Mouse (Mus musculus) intestine, embryonic 14.5 days (tissue): ENCODE measurements around the gene Tmem136. TPM values are rescaled to one million over a fixed set of nuclear protein-coding genes. Genes with fewer than 3 reads are reported as not detected.

Experiments used
- ATAC-seq: fragments of 200-750 bp; cut with Nextera tagmentation; replicated peaks from 2 replicates; pipeline ENCODE4 v1.8.0; 2017; ENCODE audit warnings: low read depth, moderate number of reproducible peaks, moderate TSS enrichment, moderate library complexity; ENCODE audit not compliant: low FRiP score, low TSS enrichment
- DNase-seq: peaks from one replicate; pipeline ENCODE4 v3.0.0-alpha.2; 2018; ENCODE audit warnings: low spot score
- H3K27ac ChIP-seq: fragments of 300-500 bp; sonication (generic); 2 replicates; pipeline ENCODE4 v1.5.1; 2014; ENCODE audit warnings: low read depth, mild to moderate bottlenecking, control low read depth
- H3K27me3 ChIP-seq: fragments of 300-500 bp; sonication (generic); replicated peaks from 2 replicates; pipeline ENCODE4 v1.6.1; 2014; ENCODE audit warnings: low read length, control low read depth; ENCODE audit not compliant: control insufficient read depth, insufficient read depth
- H3K36me3 ChIP-seq: fragments of 300-500 bp; sonication (generic); 2 replicates; pipeline ENCODE4 v1.6.1; 2014; ENCODE audit warnings: low read length, control low read depth; ENCODE audit not compliant: control insufficient read depth, insufficient read depth
- H3K4me1 ChIP-seq: fragments of 300-500 bp; sonication (generic); replicated peaks from 2 replicates; pipeline ENCODE4 v1.6.1; 2014; ENCODE audit warnings: low read length, control low read depth, mixed read lengths; ENCODE audit not compliant: control insufficient read depth, insufficient read depth
- H3K4me2 ChIP-seq: fragments of 300-500 bp; sonication (generic); 2 replicates; pipeline ENCODE4 v1.6.1; 2014; ENCODE audit warnings: low read length
- H3K4me3 ChIP-seq: fragments of 300-500 bp; sonication (generic); 2 replicates; pipeline ENCODE4 v1.5.1; 2014; ENCODE audit warnings: low read depth, low read length, control low read depth, mixed read lengths
- H3K9ac ChIP-seq: fragments of 300-500 bp; sonication (generic); 2 replicates; pipeline ENCODE4 v1.6.1; 2014; ENCODE audit warnings: mild to moderate bottlenecking, low read length
- H3K9me3 ChIP-seq: fragments of 300-500 bp; sonication (generic); 2 replicates; pipeline ENCODE4 v1.6.1; 2016; ENCODE audit warnings: low read length, control low read depth; ENCODE audit not compliant: control insufficient read depth
- WGBS: fragments of 180-500 bp; shearing (Covaris S2); extraction: QIAGEN DNeasy Blood & Tissue Kit; methylation state at CpG from one replicate; pipeline ENCODE4 v1.1.7; 2014; 5-methylcytosine and 5-hydroxymethylcytosine counted together
- polyA plus RNA-seq: library from polyadenylated mRNA; unstranded; fragments of >200 nt; fragmentation: Nextera tagmentation; extraction: Ambion mirVana; gene quantifications from 2 replicates; pipeline ENCODE4 v1.2.1, GENCODE M21; 2014

The Tmem136 gene
- polyA plus RNA-seq, 1 experiment from 2014 or later = 5.8 TPM

- H3K4me2 ChIP-seq = no peak overlapping the region
- no peaks in the 10 kb centered on the region for H3K36me3 ChIP-seq
- H3K9me3 ChIP-seq = no peaks in the 10 kb centered on the region
- ATAC-seq (no peak), DNase-seq (no peak)
- H3K4me1 ChIP-seq = peaks cover 3% of the 10 kb centered on the region; the same call in 1 of the 2 replicates
- H3K9ac ChIP-seq = no peak overlapping the region
- no peaks in the 10 kb centered on the region for H3K27me3 ChIP-seq
- H3K4me3 ChIP-seq = no peak overlapping the region
- no peak overlapping the region for H3K27ac ChIP-seq
- 84% methylated on average over 3 of the region's 3 CpGs for WGBS
Observed at GRCm38 (mm10) chr9:43078711-43079110, 37.7 kb downstream of the Tmem136 start.

DNA sequence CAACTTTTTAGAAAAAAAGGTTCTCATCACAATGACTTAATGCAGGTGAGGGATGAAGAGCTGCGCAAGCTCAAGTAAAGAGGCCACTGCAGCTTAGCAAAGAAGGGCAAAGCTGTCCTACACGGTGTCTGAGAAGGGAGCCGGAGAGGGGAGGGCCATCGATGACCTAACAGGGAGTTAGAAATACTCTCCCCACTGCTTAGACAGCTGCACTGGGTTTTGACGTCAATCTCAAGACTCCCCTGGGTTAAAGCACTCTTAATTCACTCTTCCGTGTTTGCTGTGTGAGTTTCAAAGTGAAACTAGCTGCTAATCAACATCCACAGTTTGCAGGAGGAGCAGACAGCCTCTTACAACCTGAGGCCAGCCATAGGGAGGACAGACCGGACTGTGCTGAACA is 40.2 kb downstream of the Tmem136 start:
- 82% methylated on average over 7 of the region's 7 CpGs for WGBS
- no peak for ATAC-seq

DNA sequence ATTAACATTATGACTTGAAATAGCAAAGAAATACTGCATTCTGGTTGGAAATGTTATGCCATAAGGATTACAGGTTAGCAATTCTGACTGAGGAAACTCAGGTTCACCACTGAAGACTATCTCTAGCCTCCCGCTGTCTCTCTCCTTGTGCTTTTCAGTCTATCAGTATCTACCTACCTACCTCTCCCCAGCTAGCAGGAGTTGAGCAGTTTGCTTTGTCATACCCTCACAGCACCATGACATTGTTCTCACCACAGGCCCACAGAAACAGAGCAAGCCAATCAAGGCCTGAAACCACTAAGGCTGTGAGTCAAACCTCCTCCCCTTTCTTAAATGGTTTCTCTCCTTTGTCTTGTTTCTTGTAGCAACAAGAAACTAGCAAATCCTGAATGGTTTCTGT is 41.8 kb downstream of the Tmem136 start:
- H3K9ac ChIP-seq = no peak overlapping the region
- 94% methylated on average over 1 of the region's 1 CpGs for WGBS
- no peak overlapping the region for H3K4me3 ChIP-seq
- H3K4me1 ChIP-seq = peaks cover 14% of the 10 kb centered on the region
- H3K27ac ChIP-seq = no peak overlapping the region
- no peak overlapping the region for H3K4me2 ChIP-seq
- no peaks in the 10 kb centered on the region for H3K9me3 ChIP-seq
- ATAC-seq (no peak), DNase-seq (no peak)
- H3K36me3 ChIP-seq = no peaks in the 10 kb centered on the region
- H3K27me3 ChIP-seq = no peaks in the 10 kb centered on the region

More for the DNA sequence above, 40.2 kb downstream of the Tmem136 start:
- Histone ChIP-seq H3K9ac (no peak overlapping the region), H3K4me2 (no peak overlapping the region), H3K27me3 (no peaks in the 10 kb centered on the region), H3K27ac (no peak overlapping the region), H3K9me3 (no peaks in the 10 kb centered on the region), H3K4me1 (peaks cover 12% of the 10 kb centered on the region), H3K4me3 (no peak overlapping the region), H3K36me3 (no peaks in the 10 kb centered on the region)
- no peak for DNase-seq

- 51% methylated on average over 2 of the region's 2 CpGs for WGBS
- Histone ChIP-seq H3K9ac (no peak overlapping the region), H3K4me2 (no peak overlapping the region), H3K36me3 (no peaks in the 10 kb centered on the region), H3K4me3 (no peak overlapping the region), H3K27me3 (no peaks in the 10 kb centered on the region), H3K27ac (no peak overlapping the region), H3K4me1 (peaks cover 33% of the 10 kb centered on the region), H3K9me3 (no peaks in the 10 kb centered on the region)
- ATAC-seq (no peak), DNase-seq (no peak)
Observed at GRCm38 (mm10) chr9:43071741-43072140, 44.6 kb downstream of the Tmem136 start.

DNA sequence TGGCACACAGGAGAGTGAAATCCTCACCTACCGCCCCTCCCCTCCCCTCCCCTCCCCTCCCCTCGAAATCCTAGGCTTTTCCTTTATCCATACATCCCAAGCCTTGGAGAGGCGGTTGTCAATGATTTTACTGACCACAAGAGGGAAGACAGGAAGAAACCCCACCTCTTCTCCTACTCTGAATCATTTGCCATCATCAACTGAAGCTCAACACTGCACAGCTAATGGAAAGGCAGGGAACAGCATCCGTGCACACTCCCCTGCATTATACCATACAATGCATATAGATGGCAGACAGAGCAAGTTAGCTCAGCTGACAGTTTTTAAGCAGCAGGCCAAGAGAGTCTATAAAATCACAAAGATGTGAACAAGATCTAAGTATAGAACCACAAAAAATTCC is 45.2 kb downstream of the Tmem136 start:
- no peak for ATAC-seq
- no peak overlapping the region for H3K27ac ChIP-seq

GRCm38 (mm10) chr9:43070566-43070965 is 45.8 kb downstream of the Tmem136 start:
- Histone ChIP-seq H3K9me3 (no peaks in the 10 kb centered on the region), H3K4me2 (no peak overlapping the region), H3K36me3 (no peaks in the 10 kb centered on the region), H3K27ac (no peak overlapping the region), H3K27me3 (no peaks in the 10 kb centered on the region), H3K4me1 (peaks cover 38% of the 10 kb centered on the region), H3K4me3 (no peak overlapping the region), H3K9ac (no peak overlapping the region)
- 76% methylated on average over 4 of the region's 4 CpGs for WGBS
- no peak for DNase-seq
- ATAC-seq = no peak

More for the DNA sequence above, 45.2 kb downstream of the Tmem136 start:
- Histone ChIP-seq H3K4me3 (no peak overlapping the region), H3K4me1 (peaks cover 38% of the 10 kb centered on the region), H3K4me2 (no peak overlapping the region), H3K9me3 (no peaks in the 10 kb centered on the region), H3K27me3 (no peaks in the 10 kb centered on the region), H3K36me3 (no peaks in the 10 kb centered on the region), H3K9ac (no peak overlapping the region)
- 36% methylated on average over 4 of the region's 4 CpGs for WGBS
- DNase-seq = no peak

- no peak overlapping the region for H3K4me2 ChIP-seq
- WGBS = 79% methylated on average over 2 of the region's 2 CpGs
- no peak for DNase-seq
Observed at GRCm38 (mm10) chr9:43070153-43070552, 46.2 kb downstream of the Tmem136 start.

DNA sequence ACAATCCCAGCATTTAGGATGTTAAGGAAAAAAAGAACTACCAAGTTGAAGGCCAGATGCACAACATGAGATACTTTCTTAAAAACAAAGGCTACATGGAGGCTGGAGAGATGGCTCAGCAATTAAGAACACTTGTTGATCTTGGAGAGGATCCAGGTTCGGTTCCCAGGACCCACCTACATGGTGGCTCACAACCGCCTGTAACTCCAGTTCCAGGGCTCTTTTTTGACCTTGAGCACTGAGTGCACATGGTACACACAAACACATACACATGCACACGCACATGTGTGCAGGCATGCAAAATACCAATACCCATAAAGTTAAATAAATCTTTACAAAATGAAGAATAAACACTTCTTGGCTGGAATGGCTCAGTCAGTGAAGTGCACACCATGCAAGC is 48.5 kb downstream of the Tmem136 start:
- Histone ChIP-seq H3K4me1 (peaks cover 32% of the 10 kb centered on the region), H3K4me3 (no peak overlapping the region), H3K27ac (no peak overlapping the region), H3K9me3 (no peaks in the 10 kb centered on the region), H3K36me3 (no peaks in the 10 kb centered on the region), H3K9ac (no peak overlapping the region), H3K4me2 (no peak overlapping the region), H3K27me3 (no peaks in the 10 kb centered on the region)
- no peak for DNase-seq
- no peak for ATAC-seq
- 72% methylated on average over 3 of the region's 3 CpGs for WGBS

More at GRCm38 (mm10) chr9:43070153-43070552, 46.2 kb downstream of the Tmem136 start:
- Histone ChIP-seq H3K4me1 (peaks cover 38% of the 10 kb centered on the region), H3K9me3 (no peaks in the 10 kb centered on the region), H3K27ac (no peak overlapping the region), H3K9ac (no peak overlapping the region), H3K27me3 (no peaks in the 10 kb centered on the region), H3K4me3 (no peak overlapping the region), H3K36me3 (no peaks in the 10 kb centered on the region)
- no peak for ATAC-seq

DNA sequence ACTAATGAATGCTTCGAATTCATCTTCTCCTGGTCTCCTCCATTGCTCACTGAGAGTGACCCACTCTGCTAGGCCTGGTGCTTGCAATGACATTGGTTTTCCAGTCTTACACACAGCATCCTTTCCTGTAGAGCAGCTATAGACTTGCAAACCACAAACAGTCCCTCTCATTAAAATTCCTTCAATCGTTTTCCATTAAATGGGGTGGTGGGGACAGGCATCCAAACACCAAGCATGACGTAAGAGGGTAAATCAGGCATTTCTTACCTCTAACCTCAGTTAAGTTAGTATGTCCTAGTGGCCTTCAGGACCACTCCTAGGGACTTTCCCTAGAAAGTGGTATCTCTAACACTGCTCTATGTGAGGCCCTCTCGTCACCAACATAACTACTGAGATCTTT is 51.1 kb downstream of the Tmem136 start:
- ATAC-seq (no peak), DNase-seq (no peak)
- Histone ChIP-seq H3K9ac (no peak overlapping the region), H3K9me3 (no peaks in the 10 kb centered on the region), H3K27ac (no peak overlapping the region), H3K27me3 (no peaks in the 10 kb centered on the region), H3K4me3 (no peak overlapping the region), H3K4me2 (no peak overlapping the region), H3K36me3 (no peaks in the 10 kb centered on the region), H3K4me1 (peaks cover 30% of the 10 kb centered on the region)
- WGBS = 81% methylated on average over 4 of the region's 4 CpGs
